Mouse (Mus musculus): ENCODE measurements around the gene Tnf.

- no peak for TF ChIP-seq CTCF (conservative IDR thresholded peaks at IDR 0.05; ENCODE audit: low read length)
- no peak for TF ChIP-seq POU5F1 (IDR thresholded peaks at IDR 0.05; ENCODE audit: borderline replicate concordance, low read length)
Observed at GRCm38 (mm10) chr17:35173329-35173728, 28.5 kb downstream of the Tnf start.

All from E14TG2a.4 (cell line).